Mouse (Mus musculus) adrenal gland, postnatal 14 days (tissue): ENCODE data around the gene Mmp1b. TPM values are rescaled to one million over a fixed set of nuclear protein-coding genes. Genes with fewer than 3 reads are reported as not detected.
"Not testable (repeated sequence)": the region's sequence is repeated elsewhere in the genome, so short reads cannot be mapped to it uniquely, and the experiment has no call there.

ENCODE experiments used
- DNase-seq: peaks from one replicate; pipeline ENCODE4 v3.0.0; 2021; ENCODE audit warnings: mixed read lengths
- long read RNA-seq, 2 experiments: library from polyadenylated mRNA; stranded (forward); transcript quantifications; one replicate each; pipeline ENCODE4 v2.0.0; 2021
- total RNA-seq: library from RNA; stranded (reverse); gene quantifications from 2 replicates; pipeline ENCODE4 v1.2.3, GENCODE M21; 2021

Mmp1b gene
- not detected in 2 replicates for total RNA-seq
- long read RNA-seq, experiment 1 = 0 reads
- long read RNA-seq, experiment 2 = 0 reads

DNA sequence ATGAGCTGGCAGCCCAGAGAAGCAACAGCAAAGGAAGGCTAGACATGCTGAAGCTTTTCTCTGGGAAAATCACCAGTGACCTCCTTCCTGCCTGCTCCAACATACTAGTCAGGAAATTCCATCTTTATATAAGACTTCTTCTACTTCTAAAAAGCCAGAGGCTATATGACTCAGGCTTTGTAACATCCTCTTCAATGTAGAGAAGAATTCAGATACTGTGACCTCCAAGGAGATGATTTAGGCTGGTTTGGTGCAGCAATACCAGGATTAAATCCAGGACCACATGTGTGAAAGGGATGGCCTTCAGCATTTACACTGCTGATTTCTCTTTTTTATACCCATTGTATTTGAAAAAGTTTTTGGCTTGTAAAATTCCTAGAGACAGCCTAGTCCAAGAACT, at the start of gene Mmp1b:
TSS of gene Mmp1b (minus strand) at position 101 of the 400 bp plus-strand sequence.
- DNase-seq = no peak

GRCm38 (mm10) chr9:7396556-7396955, 8.7 kb upstream of the Mmp1b start:
- DNase-seq = not testable (repeated sequence)

DNA sequence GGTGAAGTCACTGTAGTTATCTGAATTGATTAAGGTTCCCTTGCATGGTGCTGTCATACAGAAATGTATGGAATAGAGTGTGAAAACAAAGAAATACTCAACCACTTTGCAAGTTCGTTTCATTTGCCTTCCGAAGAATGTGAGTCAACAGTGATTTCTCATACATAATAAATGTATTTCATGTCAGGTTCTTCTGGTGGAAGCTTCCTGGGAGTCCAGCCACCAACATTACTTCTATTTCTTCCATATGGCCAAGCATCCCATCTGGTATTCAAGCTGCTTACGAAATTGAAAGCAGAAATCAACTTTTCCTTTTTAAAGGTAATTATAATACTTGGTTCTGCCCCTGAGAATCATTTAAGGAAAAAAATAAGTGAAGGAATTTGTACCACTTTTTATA, 33.3 kb downstream of the Mmp1b start:
- no peak for DNase-seq

GRCm38 (mm10) chr9:7345513-7345912, 42.3 kb downstream of the Mmp1b start:
- DNase-seq = no peak

GRCm38 (mm10) chr9:7344107-7344506, 43.7 kb downstream of the Mmp1b start, which contains the start of gene Mmp12:
Gene Mmp12, plus strand, starts transcription at chr9:7344381.
- no peak for DNase-seq

GRCm38 (mm10) chr9:7336740-7337483, 50.9 kb downstream of the Mmp1b start:
- no peak for DNase-seq

DNA sequence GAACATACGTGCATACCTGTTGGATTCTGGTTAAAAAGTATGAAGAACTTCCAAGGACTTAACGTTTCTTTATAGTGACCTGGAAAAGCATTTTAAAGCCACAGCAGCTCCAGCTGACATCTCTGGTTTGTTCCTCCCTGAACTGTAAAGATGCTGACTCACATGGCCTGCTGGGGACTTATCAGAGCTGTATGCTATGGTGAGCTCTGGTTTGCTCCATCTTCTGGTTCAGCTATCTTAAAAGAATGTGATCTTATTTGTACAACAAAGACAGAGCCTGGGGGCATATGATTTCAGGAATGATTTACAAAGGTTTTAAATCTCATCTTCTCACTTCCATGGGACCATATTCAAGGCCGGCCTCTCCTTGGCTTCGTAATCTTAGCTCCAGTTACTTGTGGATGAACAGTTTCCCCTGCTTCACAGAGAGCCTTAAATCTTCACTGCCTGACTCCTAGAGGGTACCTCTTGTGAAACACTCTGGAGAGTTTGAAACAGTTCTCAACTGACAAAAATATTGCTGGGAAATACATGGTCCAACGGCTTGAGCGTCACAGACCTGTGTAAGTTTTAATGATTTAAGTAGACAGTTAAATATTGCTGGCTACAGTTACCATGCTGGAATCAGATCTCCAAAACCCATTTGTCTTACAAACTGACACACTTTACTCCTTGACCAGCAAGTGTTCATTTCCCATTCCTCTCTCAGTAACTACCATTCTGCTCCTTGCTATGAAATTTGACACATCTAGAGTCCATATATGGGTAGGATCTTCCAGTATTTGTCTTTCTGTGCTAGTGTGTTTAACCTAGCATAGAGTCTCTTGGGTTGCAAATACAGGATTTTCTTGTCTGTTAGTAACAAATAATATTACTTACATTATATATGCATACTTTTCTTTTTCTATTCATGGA, 51.8 kb downstream of the Mmp1b start:
- no peak for DNase-seq

- DNase-seq = no peak
These were observed 56.0 kb downstream of the Mmp1b start for GRCm38 (mm10) chr9:7331847-7332246.

Other genes starting within 250 kb of the Mmp1b start
- gene Dync2h1, start 203.6 kb downstream of the Mmp1b start, total RNA-seq = 13.0 and 14.7 TPM in 2 replicates
- 84.4 and 89.5 TPM in 2 replicates for gene Dcun1d5, start 203.5 kb downstream of the Mmp1b start, total RNA-seq
- 0.19 TPM in 2 replicates for gene Mmp13, start 115.5 kb downstream of the Mmp1b start, total RNA-seq
- gene Mmp12, start 43.7 kb downstream of the Mmp1b start, total RNA-seq = 0.75 and 0.78 TPM in 2 replicates
- gene Mmp3, start 57.8 kb upstream of the Mmp1b start, total RNA-seq = not detected in 2 replicates
- gene Mmp10, start 114.3 kb upstream of the Mmp1b start, total RNA-seq = not detected in 2 replicates
- 0.34 and 0.59 TPM in 2 replicates for gene Mmp8, start 170.4 kb upstream of the Mmp1b start, total RNA-seq
- 1.8 and 2.1 TPM in 2 replicates for gene Mmp27, start 183.3 kb upstream of the Mmp1b start, total RNA-seq
- gene Mmp20, start 240.2 kb upstream of the Mmp1b start, total RNA-seq = not detected in 2 replicates